Mouse (Mus musculus): ENCODE measurements around the gene Tfap2c.

- TF ChIP-seq POLR2A (IDR thresholded peaks at IDR 0.05; ENCODE audit: low read depth, low read length), result no peak
- TF ChIP-seq CTCF (IDR thresholded peaks at IDR 0.05; ENCODE audit: extremely low read depth, insufficient read depth, insufficient read length, insufficient replicate concordance), result no peak
Measured at GRCm38 (mm10) chr2:172545592-172546235, 3.7 kb upstream of the Tfap2c start.

Data from spleen, adult 2 months (tissue).